Mouse (Mus musculus) kidney, postnatal 0 days (tissue): ENCODE results near the gene Gm17542. TPM values are rescaled to one million over a fixed set of nuclear protein-coding genes. Genes with fewer than 3 reads are reported as not detected.

Source experiments
- ATAC-seq: fragments of 200-750 bp; cut with Nextera tagmentation; replicated peaks from 2 replicates; pipeline ENCODE4 v1.8.0; 2017; ENCODE audit warnings: low read depth, moderate number of reproducible peaks, moderate TSS enrichment, moderate library complexity; ENCODE audit not compliant: low FRiP score
- DNase-seq: peaks from one replicate; pipeline ENCODE4 v3.0.0-alpha.2; 2016; ENCODE audit warnings: low spot score
- H3K27ac ChIP-seq: fragments of 300-500 bp; sonication (generic); 2 replicates; pipeline ENCODE4 v1.5.1; 2014; ENCODE audit warnings: mild to moderate bottlenecking
- H3K27me3 ChIP-seq: fragments of 300-500 bp; sonication (generic); 2 replicates; pipeline ENCODE4 v1.6.1; 2014; ENCODE audit warnings: low read length, mixed read lengths; ENCODE audit not compliant: insufficient read depth
- H3K36me3 ChIP-seq: fragments of 300-500 bp; sonication (generic); 2 replicates; pipeline ENCODE4 v1.6.1; 2014; ENCODE audit warnings: low read length, mixed read lengths; ENCODE audit not compliant: insufficient read depth
- H3K4me1 ChIP-seq: fragments of 300-500 bp; sonication (generic); replicated peaks from 2 replicates; pipeline ENCODE4 v1.6.1; 2014; ENCODE audit warnings: antibody characterized with exemption, low read length, mixed read lengths; ENCODE audit not compliant: insufficient read depth
- H3K4me2 ChIP-seq: fragments of 300-500 bp; sonication (generic); 2 replicates; pipeline ENCODE4 v1.6.1; 2014; ENCODE audit warnings: mild to moderate bottlenecking, low read length, moderate library complexity, mixed read lengths
- H3K4me3 ChIP-seq: fragments of 300-500 bp; sonication (generic); replicated peaks from 2 replicates; pipeline ENCODE4 v1.5.1; 2014; ENCODE audit warnings: low read depth, low read length
- H3K9ac ChIP-seq: fragments of 300-500 bp; sonication (generic); 2 replicates; pipeline ENCODE4 v1.6.1; 2014; ENCODE audit warnings: low read depth, low read length
- H3K9me3 ChIP-seq: fragments of 300-500 bp; sonication (generic); replicated peaks from 2 replicates; pipeline ENCODE4 v1.6.1; 2016; ENCODE audit warnings: low read length, inconsistent platforms, mixed read lengths
- CTCF ChIP-seq: IDR thresholded peaks from 2 replicates; pipeline ENCODE4 v1.5.1; 2016; ENCODE audit warnings: antibody characterized with exemption, low read depth, mild to moderate bottlenecking, moderate library complexity
- WGBS: fragments of 180-500 bp; shearing (Covaris S2); extraction: QIAGEN DNeasy Blood & Tissue Kit; methylation state at CpG from one replicate; pipeline ENCODE4 v1.1.7; 2014; 5-methylcytosine and 5-hydroxymethylcytosine counted together
- polyA plus RNA-seq: library from polyadenylated mRNA; unstranded; fragments of >200 nt; fragmentation: Nextera tagmentation; extraction: Ambion mirVana; gene quantifications from 2 replicates; pipeline ENCODE4 v1.2.1, GENCODE M21; 2015

Gene Gm17542
- polyA plus RNA-seq, 1 experiment from 2014 or later = not detected

DNA sequence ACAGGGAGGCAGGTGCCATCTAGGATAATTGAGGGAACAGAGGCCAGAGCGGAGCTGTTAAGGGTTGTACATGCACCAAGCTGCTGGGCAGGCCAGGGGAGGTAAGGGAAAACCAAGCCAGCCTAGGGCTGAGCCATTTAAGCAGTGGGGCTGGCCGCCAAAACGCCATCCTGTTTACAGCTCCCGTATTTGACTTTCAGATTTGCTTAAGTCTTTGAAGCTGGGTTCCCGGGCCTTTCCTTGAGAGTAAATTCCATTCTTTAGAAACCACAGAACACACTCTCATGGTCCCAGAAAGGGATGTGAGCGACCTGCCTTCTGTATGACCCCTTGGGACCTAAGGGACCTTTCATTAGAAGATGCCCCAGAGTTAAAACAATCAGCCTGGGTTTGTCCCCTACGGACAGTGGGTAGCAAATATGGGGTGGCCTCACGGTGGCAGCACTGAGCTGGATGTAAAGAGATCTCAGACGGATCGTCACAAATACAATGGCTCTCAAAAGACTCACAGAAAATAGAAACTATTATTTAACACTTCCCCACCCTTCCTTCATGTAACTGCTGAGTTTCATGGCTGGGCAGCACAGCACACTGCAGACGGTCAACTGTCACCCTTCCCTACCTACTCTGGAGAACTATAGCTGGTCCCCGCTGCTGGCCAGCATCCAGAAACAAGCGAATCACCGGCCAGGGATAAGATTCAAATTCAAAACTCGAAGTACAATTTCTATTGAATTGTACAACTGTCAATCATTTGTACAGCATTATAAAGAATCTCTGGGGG, 44.5 kb downstream of the Gm17542 start:
- no peaks in the 10 kb centered on the region for H3K9me3 ChIP-seq
- peak; percentile 87 for TF ChIP-seq CTCF
- H3K9ac ChIP-seq = no peak overlapping the region
- H3K27me3 ChIP-seq = no peaks in the 10 kb centered on the region
- no peak overlapping the region for H3K27ac ChIP-seq
- ATAC-seq = peak; percentile 41; the same call in 1 of the 2 replicates
- H3K4me3 ChIP-seq = no peak overlapping the region; the same call in 1 of the 2 replicates
- WGBS = 28% methylated on average over 15 of the region's 15 CpGs
- peak; percentile 88 for DNase-seq
- H3K4me2 ChIP-seq = peak overlapping the region; percentile 35
- H3K4me1 ChIP-seq = no peaks in the 10 kb centered on the region
- no peaks in the 10 kb centered on the region for H3K36me3 ChIP-seq

DNA sequence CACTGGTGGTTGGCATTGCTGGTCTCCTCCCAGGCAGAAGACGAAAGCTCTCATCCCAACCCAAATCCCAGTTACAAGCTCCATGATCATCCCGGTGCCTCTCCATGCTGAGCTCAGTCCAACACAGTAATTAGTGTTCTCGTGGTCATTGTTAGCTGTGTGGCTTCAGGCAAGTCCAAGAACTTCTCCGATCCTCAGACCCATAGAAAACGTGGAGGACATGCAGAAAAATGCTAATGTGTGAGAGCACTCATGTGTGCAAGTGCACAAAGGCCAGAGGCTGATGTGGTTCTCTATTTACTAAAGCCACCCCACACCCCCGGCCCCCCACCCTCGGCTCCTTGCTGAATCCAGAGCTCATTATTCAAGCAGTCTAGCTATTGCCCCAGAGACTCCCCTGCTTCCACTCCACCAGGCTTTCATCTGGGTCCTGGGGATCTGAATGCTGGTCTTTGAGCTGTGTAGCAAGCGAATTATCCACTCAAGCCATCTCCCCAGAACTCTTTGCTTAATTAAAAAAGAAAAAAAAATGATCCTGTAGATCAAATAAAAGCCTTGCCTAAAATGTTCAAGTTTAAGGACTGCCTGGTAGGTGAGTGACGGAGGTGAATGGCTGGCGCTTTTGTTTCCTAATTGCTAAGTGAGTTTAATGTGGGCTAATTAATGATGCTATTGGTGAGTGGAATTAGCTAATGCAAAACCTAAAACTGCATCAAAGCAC, 45.3 kb downstream of the Gm17542 start:
- Histone ChIP-seq H3K9me3 (no peaks in the 10 kb centered on the region), H3K4me1 (no peaks in the 10 kb centered on the region), H3K4me3 (no peak overlapping the region), H3K27ac (no peak overlapping the region), H3K27me3 (no peaks in the 10 kb centered on the region), H3K9ac (no peak overlapping the region), H3K36me3 (no peaks in the 10 kb centered on the region), H3K4me2 (peak overlapping the region; percentile 35; the same call in 1 of the 2 replicates)
- WGBS = 55% methylated on average over 10 of the region's 10 CpGs
- DNase-seq (no peak), ATAC-seq (peak; percentile 51; the same call in 1 of the 2 replicates)
- no peak for TF ChIP-seq CTCF

GRCm38 (mm10) chr10:58663868-58664267, 54.1 kb downstream of the Gm17542 start:
- ATAC-seq = no peak
- Histone ChIP-seq H3K36me3 (no peaks in the 10 kb centered on the region), H3K9me3 (no peaks in the 10 kb centered on the region), H3K4me3 (no peak overlapping the region), H3K9ac (no peak overlapping the region), H3K4me1 (no peaks in the 10 kb centered on the region), H3K27ac (no peak overlapping the region), H3K4me2 (no peak overlapping the region), H3K27me3 (no peaks in the 10 kb centered on the region)
- no peak for TF ChIP-seq CTCF
- DNase-seq = no peak
- WGBS = 87% methylated on average over 5 of the region's 5 CpGs

Other genes with a start within 250 kb of the Gm17542 start
- 4.6 and 5.5 TPM in 2 replicates for gene Ccdc138, start 220.3 kb downstream of the Gm17542 start, polyA plus RNA-seq
- gene Edar, start 42.6 kb downstream of the Gm17542 start, polyA plus RNA-seq = 0.51 and 0.64 TPM in 2 replicates
- 0.51 and 0.70 TPM in 2 replicates for gene Sh3rf3, start 95.1 kb upstream of the Gm17542 start, polyA plus RNA-seq